Mouse (Mus musculus): Measurements from ENCODE around the gene Gm2174.

The Gm2174 gene

GRCm38 (mm10) chrX:56447524-56448015, at the start of gene Gm2174:
TSS of gene Gm2174 (plus strand) at chrX:56447965.
- no peak for DNase-seq

DNA sequence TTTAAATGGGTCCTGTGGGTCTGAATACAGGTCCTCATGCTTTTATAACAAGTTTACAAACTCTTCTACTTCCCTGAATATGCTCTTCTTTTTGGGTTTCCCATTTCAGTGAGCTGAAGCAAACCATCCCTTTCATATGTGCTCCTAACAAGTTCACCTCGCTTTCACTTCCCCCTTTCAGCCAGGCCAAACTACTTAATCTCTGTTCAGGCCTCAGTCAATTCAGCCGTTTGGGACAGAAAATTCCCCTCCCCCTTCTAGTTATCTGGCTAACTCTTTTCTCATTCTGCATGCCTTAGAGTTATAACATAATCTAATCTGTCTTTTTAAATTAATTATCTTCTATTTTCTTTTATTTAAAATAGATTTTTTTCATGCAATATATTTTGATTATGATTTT, 43.1 kb upstream of the Gm2174 start:
- DNase-seq: no peak

GRCm38 (mm10) chrX:56405482-56405881, 42.3 kb upstream of the Gm2174 start:
- DNase-seq: no peak

DNA sequence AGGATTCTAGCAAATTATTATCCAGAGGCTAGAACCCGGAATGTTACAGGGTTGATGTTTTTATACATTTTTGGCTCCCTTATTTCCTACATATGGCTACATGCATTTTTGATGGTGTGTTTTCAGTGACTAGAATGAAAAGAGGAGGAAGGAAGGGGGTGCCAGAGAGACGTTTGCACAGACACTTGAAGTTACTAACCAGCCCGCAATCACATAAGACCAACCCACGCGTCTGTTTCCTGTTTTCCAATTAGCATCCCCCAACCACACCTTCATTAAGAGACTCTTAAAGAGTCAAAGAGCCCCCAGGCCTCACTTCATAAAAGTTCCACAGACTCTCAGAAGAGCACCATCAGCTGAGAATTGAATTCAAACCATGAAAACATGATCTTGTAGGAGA, 41.6 kb upstream of the Gm2174 start:
- no peak for DNase-seq

DNA sequence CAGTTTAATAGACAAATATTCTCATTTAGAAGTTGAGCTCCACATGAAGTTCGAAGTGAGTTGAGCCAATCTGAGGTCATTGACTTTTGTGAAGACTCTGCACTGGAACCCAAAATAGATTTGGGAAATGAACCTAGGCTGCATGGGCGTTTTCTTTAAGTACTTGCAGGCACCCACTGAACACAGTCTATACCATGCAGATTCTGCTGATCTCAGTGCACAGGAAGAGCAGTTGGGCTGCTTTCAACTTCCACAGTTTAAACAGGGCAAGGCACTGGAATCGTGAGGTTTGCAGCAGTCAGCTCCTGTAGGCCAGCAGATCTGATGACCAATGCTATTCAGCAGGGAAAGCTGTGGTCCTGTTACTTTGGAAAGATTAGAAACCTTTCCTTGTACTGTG, 31.5 kb upstream of the Gm2174 start:
- no peak for DNase-seq

DNA sequence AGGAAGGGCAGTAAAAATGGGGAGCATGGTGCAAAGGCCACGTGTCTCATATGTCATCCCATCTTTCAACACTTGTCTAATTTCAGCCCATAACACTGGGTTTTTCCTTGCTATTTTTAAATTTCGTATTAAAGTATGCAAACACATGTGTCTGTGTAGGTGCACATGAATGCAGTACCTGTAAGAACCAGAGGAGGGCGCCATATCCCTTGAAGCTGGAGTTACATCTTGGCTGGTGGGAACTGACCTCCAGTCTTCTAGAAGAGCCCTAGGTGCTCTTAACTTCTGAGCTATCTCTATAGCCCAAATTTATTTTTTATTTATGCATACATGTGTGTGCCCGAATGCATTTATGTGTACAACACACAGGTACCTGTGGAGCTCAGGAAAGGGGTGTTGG, 30.2 kb upstream of the Gm2174 start:
- no peak for DNase-seq

DNA sequence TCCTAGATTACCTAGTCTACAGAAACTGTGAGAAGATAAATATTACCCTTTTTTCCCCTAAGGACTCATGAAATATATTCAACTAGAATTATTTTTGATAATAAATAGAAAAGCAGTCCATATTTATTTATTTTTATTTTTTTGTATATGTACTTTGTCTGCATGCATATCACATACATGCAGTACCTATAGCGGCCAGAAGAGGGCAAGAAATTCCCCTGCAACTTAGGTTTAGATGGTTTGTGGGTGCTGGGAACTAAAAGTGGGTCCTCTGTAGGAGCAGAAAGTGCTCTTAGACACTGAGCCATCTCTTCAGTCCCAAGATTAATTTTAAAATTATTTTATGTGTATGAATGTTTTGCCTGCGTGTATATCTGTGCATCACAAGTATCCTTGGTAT, 17.2 kb upstream of the Gm2174 start:
- DNase-seq: no peak

DNA sequence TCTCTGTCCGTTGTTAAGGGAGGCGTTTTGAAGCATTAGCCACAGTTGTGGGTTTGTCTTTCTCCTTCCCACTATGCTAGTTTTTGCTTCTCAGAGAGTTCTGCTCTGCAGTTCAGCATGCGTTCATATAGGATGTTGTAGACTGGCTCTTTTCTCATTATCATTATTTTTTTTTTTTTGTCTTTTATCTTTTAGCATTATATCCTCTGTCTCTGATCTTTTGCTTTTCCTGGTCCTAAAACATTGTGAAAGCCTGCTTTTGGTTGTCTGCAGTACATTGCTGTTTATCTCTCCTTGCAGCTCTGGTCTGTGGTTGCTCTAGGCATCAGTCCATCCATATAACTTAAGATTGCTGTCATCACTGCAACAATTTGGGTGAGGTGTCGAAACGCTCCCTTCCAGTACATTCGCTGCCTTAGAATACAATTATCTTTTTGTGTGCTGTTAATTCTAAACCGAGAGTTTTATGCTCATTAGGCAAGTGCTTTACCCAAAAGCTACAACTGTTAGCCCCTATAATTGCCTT, 11.9 kb upstream of the Gm2174 start:
- DNase-seq: no peak

DNA sequence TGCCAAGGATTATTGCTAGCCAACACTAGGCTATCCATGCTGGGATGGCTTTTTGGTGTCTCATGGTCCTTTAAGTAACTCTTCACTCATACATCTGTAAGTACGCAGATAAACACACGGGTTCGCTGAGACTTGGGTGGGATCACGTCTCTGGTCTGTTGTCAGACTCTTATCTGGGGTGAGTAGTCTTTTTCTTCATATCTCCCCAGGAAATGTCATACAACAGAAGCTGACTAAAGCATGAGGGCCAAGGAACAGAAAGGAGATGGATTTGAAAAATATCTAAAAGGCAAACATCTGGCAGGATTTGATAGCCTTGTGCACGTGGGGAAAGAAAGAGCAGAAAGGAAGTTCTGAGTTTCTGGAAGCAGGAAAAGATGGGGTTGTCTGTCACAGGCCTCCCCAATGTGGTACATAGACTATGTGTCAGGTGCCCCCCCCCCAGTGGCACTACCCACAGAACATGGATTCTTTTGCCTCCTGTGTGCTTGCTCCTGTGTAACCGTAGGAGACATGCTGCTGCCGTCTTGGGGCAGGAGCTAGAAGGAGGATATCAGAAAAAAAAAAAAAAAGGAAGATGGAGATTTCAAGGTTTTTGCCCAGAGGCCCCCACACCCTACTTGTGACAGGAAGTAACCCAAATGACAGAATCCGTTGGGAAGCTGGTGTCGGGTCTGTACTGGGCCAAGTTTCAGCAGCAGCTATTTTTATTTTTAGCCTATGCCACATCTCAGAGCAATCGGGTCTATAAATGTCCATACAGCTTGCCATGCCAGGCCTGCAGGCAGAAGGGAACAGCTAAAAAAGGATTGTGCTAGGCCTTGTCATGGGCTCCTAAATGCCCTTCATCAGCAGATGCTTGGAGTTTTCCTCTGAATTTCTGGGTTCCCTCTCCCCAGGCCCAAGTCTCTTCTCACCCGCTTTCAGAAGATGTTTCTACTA, 1.0 kb upstream of the Gm2174 start:
- DNase-seq: no peak

DNA sequence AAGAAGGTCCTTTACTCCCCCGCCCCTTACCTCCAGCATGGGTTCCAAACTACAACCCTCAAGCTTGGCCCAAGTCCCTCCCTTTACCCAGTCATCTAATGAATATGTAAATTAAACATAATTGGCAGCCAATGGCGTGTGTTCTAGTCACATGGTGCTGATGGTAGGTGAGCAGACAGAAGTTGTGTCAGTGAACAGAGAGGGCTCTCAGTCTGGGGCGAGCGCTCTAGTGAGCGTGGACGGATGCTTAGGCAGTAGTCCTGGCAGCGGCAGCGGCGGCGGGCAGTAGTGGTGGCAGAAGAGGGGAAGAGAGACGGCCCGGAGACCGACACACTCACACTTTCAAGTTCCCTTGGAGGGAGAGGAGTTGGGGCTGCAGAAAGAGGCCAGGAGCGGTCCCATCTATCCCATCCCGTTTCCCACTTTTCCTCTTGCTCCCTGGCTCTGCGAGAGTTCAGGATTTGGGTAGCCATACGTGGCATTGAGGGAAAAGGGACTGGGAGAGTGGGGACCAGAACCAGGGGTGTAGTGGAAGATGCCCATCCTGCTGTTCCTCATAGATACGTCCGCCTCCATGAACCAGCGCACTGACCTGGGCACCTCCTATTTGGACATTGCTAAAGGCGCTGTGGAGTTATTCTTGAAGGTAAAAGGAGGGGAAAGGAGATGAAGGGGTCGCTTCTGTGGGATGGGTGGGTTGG, 7.1 kb downstream of the Gm2174 start, which contains the start of gene Ints6l:
TSS of gene Ints6l (plus strand) at position 187 of the 701 bp plus-strand sequence.
- DNase-seq: peak; percentile 89

- peak; percentile 90 for DNase-seq
Observed at GRCm38 (mm10) chrX:56455372-56456246, 7.8 kb downstream of the Gm2174 start.

GRCm38 (mm10) chrX:56456379-56456778, 8.6 kb downstream of the Gm2174 start:
- peak; percentile 49 for DNase-seq

DNA sequence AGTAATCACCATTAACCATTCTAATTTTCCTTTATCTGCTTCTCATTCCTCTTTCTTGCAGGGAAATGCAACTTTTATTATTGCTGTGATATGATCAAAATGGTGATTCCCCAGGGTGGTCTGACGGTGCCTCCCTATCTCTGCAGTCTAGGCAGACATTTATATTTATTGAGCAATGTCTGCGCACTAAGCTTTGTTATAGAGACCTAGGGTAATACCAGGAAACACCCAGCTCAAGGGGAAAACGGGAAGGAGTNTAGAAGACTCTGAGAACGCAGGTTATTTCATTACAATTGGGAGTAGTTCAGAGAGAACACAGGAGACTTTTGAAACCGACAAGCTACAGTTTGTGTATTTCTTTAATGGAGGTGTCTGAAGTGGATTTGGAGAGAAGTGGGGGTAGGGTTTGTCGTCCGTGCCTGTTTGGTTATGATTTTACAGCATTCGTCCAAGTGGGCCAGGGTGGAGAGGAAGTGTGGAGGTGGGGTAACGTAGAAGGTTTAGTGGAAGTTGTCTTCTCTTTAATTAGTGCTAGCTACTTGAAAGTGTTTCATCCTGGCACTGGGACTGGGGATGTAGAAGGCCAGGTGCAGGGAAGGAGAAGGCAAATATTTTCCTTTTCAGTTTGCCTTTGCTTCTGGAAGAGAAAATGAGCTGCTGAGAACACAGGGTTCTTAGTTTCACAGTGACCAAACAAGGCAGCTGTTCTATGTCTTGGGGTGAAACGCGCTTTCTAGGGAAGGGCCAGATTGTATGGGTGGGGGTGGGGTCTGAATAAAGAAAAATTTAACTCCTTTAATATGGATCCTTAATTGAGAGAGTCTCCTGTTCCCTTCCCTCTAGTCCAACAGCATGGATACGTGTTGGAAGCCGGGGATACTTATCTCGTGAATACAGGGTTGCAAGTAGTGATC, 14.5 kb downstream of the Gm2174 start:
- no peak for DNase-seq

DNA sequence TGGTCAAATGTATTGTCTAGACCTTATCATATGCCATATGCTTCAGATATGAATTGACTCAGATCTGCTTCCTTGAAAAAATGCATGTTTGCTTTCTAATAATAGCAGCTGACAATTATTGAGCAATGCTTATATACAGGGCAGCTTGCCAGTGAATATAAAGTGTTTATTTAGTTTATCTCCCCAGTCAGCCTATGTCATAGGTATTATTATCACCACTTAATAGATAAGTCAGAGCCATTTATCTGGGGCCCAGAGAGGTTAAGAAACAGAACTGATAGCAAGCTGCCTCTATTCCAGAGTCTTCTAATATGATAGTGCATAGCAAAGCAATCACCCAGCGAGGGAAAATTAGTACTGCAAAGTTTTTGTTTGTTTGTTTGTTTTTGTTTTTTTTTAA, 17.1 kb downstream of the Gm2174 start:
- no peak for DNase-seq

DNA sequence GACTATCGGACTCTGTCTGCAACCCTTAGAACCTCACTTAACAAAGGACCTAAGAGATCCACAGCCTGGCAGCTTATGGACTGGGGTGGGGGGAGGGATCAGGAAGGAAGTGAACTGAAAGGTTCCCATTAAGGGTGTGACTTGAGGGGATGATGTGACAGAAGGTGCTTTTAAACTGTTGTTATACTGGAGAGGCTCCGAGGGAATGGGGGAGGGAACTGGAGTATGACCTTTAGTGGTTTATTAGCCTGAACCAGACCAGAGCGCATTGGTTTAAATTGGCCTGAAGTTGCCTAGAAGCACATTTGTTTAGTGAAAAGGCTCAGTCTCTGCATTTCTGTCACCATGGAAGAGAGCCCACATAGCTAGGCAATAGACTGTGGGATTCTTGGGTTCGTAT, 19.9 kb downstream of the Gm2174 start:
- no peak for DNase-seq

- DNase-seq: no peak
Observed at GRCm38 (mm10) chrX:56468422-56468821, 20.7 kb downstream of the Gm2174 start.

GRCm38 (mm10) chrX:56474035-56474434, 26.3 kb downstream of the Gm2174 start:
- no peak for DNase-seq

DNA sequence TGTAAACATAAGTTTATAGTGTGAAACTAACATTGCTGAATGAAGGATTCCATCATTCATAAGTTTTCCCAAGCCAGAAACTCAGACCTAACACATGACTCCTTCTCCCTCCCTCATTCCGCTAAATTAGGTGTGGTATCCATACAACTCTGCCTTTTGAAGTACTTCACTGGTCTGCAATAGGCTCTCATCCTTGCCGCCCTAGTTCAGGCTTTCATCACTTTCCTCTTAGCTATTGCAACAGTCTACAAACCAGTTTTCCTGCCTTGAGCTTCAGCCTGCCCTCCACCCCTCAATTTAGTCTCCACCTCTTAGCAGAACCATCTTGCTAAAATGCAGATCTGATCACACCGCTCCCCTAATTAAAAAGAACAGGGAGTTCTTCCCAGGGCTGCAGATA, 29.8 kb downstream of the Gm2174 start:
- no peak for DNase-seq

GRCm38 (mm10) chrX:56481906-56482305, 34.1 kb downstream of the Gm2174 start:
- DNase-seq: no peak

DNA sequence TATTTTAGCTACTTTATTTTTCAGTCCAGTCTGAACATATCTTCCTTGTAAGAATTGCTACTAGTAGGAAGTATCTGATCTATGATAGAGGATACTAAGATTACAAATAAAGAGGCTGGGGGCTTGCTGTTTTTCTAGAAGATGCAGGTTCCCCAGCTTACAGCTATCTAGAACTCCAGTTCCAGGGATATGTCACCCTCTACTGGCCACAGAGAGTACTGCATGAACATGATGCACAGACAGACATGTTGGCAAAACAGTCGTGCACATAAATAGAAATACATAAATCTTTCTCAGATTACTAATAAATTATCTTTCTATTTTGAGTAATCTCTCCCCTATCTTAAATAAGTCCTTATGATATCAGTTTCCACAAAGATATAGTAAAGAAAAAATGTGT, 42.0 kb downstream of the Gm2174 start:
- DNase-seq: peak; percentile 80

GRCm38 (mm10) chrX:56497241-56497640, 49.5 kb downstream of the Gm2174 start:
- no peak for DNase-seq

Data from cerebellum, adult 9-10 months (tissue).